Mouse (Mus musculus): Measurements from ENCODE around the gene Fras1. TPM values are rescaled to one million over a fixed set of nuclear protein-coding genes. Genes with fewer than 3 reads are reported as not detected.

Fras1 gene
- polyA plus RNA-seq, 1 experiment from 2014 or later: 13.8 TPM

GRCm38 (mm10) chr5:96795752-96796151, 422.0 kb downstream of the Fras1 start:
- no peak overlapping the region for H3K4me3 ChIP-seq (ENCODE audit: low read depth, low read length)
- H3K9ac ChIP-seq (ENCODE audit: low read depth, low read length): no peak overlapping the region
- ATAC-seq (replicated peaks; ENCODE audit: low FRiP score) (no peak), DNase-seq (ENCODE audit: low spot score) (no peak)
- H3K9me3 ChIP-seq (ENCODE audit: control insufficient read depth, low read length): no peaks in the 10 kb centered on the region
- H3K4me1 ChIP-seq (replicated peaks; ENCODE audit: control insufficient read depth, insufficient read depth, low read length): no peaks in the 10 kb centered on the region; the same call in 1 of the 2 replicates
- WGBS: 91% methylated on average over 1 of the region's 1 CpGs
- peaks cover 6% of the 10 kb centered on the region for H3K27me3 ChIP-seq (replicated peaks; ENCODE audit: control insufficient read depth, insufficient read depth, low read length)
- H3K4me2 ChIP-seq: no peak overlapping the region
- H3K36me3 ChIP-seq (ENCODE audit: control insufficient read depth, insufficient read depth, low read length): no peaks in the 10 kb centered on the region
- no peak overlapping the region for H3K27ac ChIP-seq (ENCODE audit: low read depth, low read length)

- Histone ChIP-seq H3K9me3 (ENCODE audit: control insufficient read depth, low read length) (no peaks in the 10 kb centered on the region), H3K4me1 (replicated peaks; ENCODE audit: control insufficient read depth, insufficient read depth, low read length) (no peaks in the 10 kb centered on the region; the same call in 1 of the 2 replicates), H3K27ac (ENCODE audit: low read depth, low read length) (no peak overlapping the region), H3K27me3 (replicated peaks; ENCODE audit: control insufficient read depth, insufficient read depth, low read length) (peaks cover 6% of the 10 kb centered on the region), H3K4me2 (no peak overlapping the region), H3K4me3 (ENCODE audit: low read depth, low read length) (no peak overlapping the region), H3K36me3 (ENCODE audit: control insufficient read depth, insufficient read depth, low read length) (no peaks in the 10 kb centered on the region), H3K9ac (ENCODE audit: low read depth, low read length) (no peak overlapping the region)
- WGBS: 87% methylated on average over 6 of the region's 6 CpGs
- ATAC-seq (replicated peaks; ENCODE audit: low FRiP score) (no peak), DNase-seq (ENCODE audit: low spot score) (no peak)
Measured at GRCm38 (mm10) chr5:96797465-96797864, 423.7 kb downstream of the Fras1 start.

- Histone ChIP-seq H3K27me3 (replicated peaks; ENCODE audit: control insufficient read depth, insufficient read depth, low read length) (peaks cover 5% of the 10 kb centered on the region), H3K4me3 (ENCODE audit: low read depth, low read length) (no peak overlapping the region), H3K9ac (ENCODE audit: low read depth, low read length) (no peak overlapping the region), H3K9me3 (ENCODE audit: control insufficient read depth, low read length) (no peaks in the 10 kb centered on the region), H3K36me3 (ENCODE audit: control insufficient read depth, insufficient read depth, low read length) (no peaks in the 10 kb centered on the region), H3K4me2 (no peak overlapping the region), H3K4me1 (replicated peaks; ENCODE audit: control insufficient read depth, insufficient read depth, low read length) (no peaks in the 10 kb centered on the region), H3K27ac (ENCODE audit: low read depth, low read length) (no peak overlapping the region)
- WGBS: 84% methylated on average over 9 of the region's 9 CpGs
- DNase-seq (ENCODE audit: low spot score) (no peak), ATAC-seq (replicated peaks; ENCODE audit: low FRiP score) (no peak)
Measured at GRCm38 (mm10) chr5:96799165-96799564, 425.4 kb downstream of the Fras1 start.

GRCm38 (mm10) chr5:96799969-96800368, 426.2 kb downstream of the Fras1 start:
- Histone ChIP-seq H3K4me3 (ENCODE audit: low read depth, low read length) (no peak overlapping the region), H3K4me1 (replicated peaks; ENCODE audit: control insufficient read depth, insufficient read depth, low read length) (no peaks in the 10 kb centered on the region), H3K9ac (ENCODE audit: low read depth, low read length) (no peak overlapping the region), H3K27ac (ENCODE audit: low read depth, low read length) (no peak overlapping the region), H3K4me2 (no peak overlapping the region), H3K27me3 (replicated peaks; ENCODE audit: control insufficient read depth, insufficient read depth, low read length) (peaks cover 3% of the 10 kb centered on the region), H3K9me3 (ENCODE audit: control insufficient read depth, low read length) (no peaks in the 10 kb centered on the region), H3K36me3 (ENCODE audit: control insufficient read depth, insufficient read depth, low read length) (no peaks in the 10 kb centered on the region)
- DNase-seq (ENCODE audit: low spot score) (no peak), ATAC-seq (replicated peaks; ENCODE audit: low FRiP score) (no peak)
- 82% methylated on average over 9 of the region's 9 CpGs for WGBS

- ATAC-seq (replicated peaks; ENCODE audit: low FRiP score) (no peak), DNase-seq (ENCODE audit: low spot score) (no peak)
- no peak overlapping the region for H3K4me3 ChIP-seq (ENCODE audit: low read depth, low read length)
- no peaks in the 10 kb centered on the region for H3K36me3 ChIP-seq (ENCODE audit: control insufficient read depth, insufficient read depth, low read length)
- no peak overlapping the region for H3K9ac ChIP-seq (ENCODE audit: low read depth, low read length)
- H3K4me1 ChIP-seq (replicated peaks; ENCODE audit: control insufficient read depth, insufficient read depth, low read length): no peaks in the 10 kb centered on the region
- no peaks in the 10 kb centered on the region for H3K27me3 ChIP-seq (replicated peaks; ENCODE audit: control insufficient read depth, insufficient read depth, low read length)
- H3K27ac ChIP-seq (ENCODE audit: low read depth, low read length): no peak overlapping the region
- 51% methylated on average over 7 of the region's 7 CpGs for WGBS
- no peak overlapping the region for H3K4me2 ChIP-seq
- H3K9me3 ChIP-seq (ENCODE audit: control insufficient read depth, low read length): no peaks in the 10 kb centered on the region
Measured at GRCm38 (mm10) chr5:96802185-96802584, 428.4 kb downstream of the Fras1 start.

- Histone ChIP-seq H3K9me3 (ENCODE audit: control insufficient read depth, low read length) (no peaks in the 10 kb centered on the region), H3K4me1 (replicated peaks; ENCODE audit: control insufficient read depth, insufficient read depth, low read length) (no peaks in the 10 kb centered on the region), H3K27me3 (replicated peaks; ENCODE audit: control insufficient read depth, insufficient read depth, low read length) (no peaks in the 10 kb centered on the region), H3K36me3 (ENCODE audit: control insufficient read depth, insufficient read depth, low read length) (no peaks in the 10 kb centered on the region), H3K27ac (ENCODE audit: low read depth, low read length) (no peak overlapping the region), H3K4me3 (ENCODE audit: low read depth, low read length) (no peak overlapping the region), H3K9ac (ENCODE audit: low read depth, low read length) (no peak overlapping the region), H3K4me2 (no peak overlapping the region)
- 56% methylated on average over 3 of the region's 3 CpGs for WGBS
- DNase-seq (ENCODE audit: low spot score) (no peak), ATAC-seq (replicated peaks; ENCODE audit: low FRiP score) (no peak)
Measured at GRCm38 (mm10) chr5:96803091-96803490, 429.3 kb downstream of the Fras1 start.

GRCm38 (mm10) chr5:96804304-96804703, 430.5 kb downstream of the Fras1 start:
- no peak overlapping the region for H3K9ac ChIP-seq (ENCODE audit: low read depth, low read length)
- ATAC-seq (replicated peaks; ENCODE audit: low FRiP score) (no peak), DNase-seq (ENCODE audit: low spot score) (no peak)
- no peak overlapping the region for H3K4me3 ChIP-seq (ENCODE audit: low read depth, low read length)
- no peaks in the 10 kb centered on the region for H3K27me3 ChIP-seq (replicated peaks; ENCODE audit: control insufficient read depth, insufficient read depth, low read length)
- H3K4me1 ChIP-seq (replicated peaks; ENCODE audit: control insufficient read depth, insufficient read depth, low read length): no peaks in the 10 kb centered on the region
- no peaks in the 10 kb centered on the region for H3K9me3 ChIP-seq (ENCODE audit: control insufficient read depth, low read length)
- no peaks in the 10 kb centered on the region for H3K36me3 ChIP-seq (ENCODE audit: control insufficient read depth, insufficient read depth, low read length)
- 72% methylated on average over 4 of the region's 4 CpGs for WGBS
- no peak overlapping the region for H3K27ac ChIP-seq (ENCODE audit: low read depth, low read length)
- H3K4me2 ChIP-seq: no peak overlapping the region

GRCm38 (mm10) chr5:96804813-96805212, 431.1 kb downstream of the Fras1 start:
- H3K4me1 ChIP-seq (replicated peaks; ENCODE audit: control insufficient read depth, insufficient read depth, low read length): no peaks in the 10 kb centered on the region
- WGBS: 71% methylated on average over 3 of the region's 3 CpGs
- no peak overlapping the region for H3K27ac ChIP-seq (ENCODE audit: low read depth, low read length)
- no peaks in the 10 kb centered on the region for H3K36me3 ChIP-seq (ENCODE audit: control insufficient read depth, insufficient read depth, low read length)
- H3K9me3 ChIP-seq (ENCODE audit: control insufficient read depth, low read length): no peaks in the 10 kb centered on the region
- ATAC-seq (replicated peaks; ENCODE audit: low FRiP score) (no peak), DNase-seq (ENCODE audit: low spot score) (no peak)
- H3K9ac ChIP-seq (ENCODE audit: low read depth, low read length): no peak overlapping the region
- H3K4me2 ChIP-seq: no peak overlapping the region
- no peaks in the 10 kb centered on the region for H3K27me3 ChIP-seq (replicated peaks; ENCODE audit: control insufficient read depth, insufficient read depth, low read length)
- no peak overlapping the region for H3K4me3 ChIP-seq (ENCODE audit: low read depth, low read length)

GRCm38 (mm10) chr5:96810620-96811019, 436.9 kb downstream of the Fras1 start:
- Histone ChIP-seq H3K4me1 (replicated peaks; ENCODE audit: control insufficient read depth, insufficient read depth, low read length) (no peaks in the 10 kb centered on the region), H3K27ac (ENCODE audit: low read depth, low read length) (no peak overlapping the region), H3K9ac (ENCODE audit: low read depth, low read length) (no peak overlapping the region), H3K4me3 (ENCODE audit: low read depth, low read length) (no peak overlapping the region), H3K36me3 (ENCODE audit: control insufficient read depth, insufficient read depth, low read length) (no peaks in the 10 kb centered on the region), H3K9me3 (ENCODE audit: control insufficient read depth, low read length) (no peaks in the 10 kb centered on the region), H3K4me2 (no peak overlapping the region), H3K27me3 (replicated peaks; ENCODE audit: control insufficient read depth, insufficient read depth, low read length) (no peaks in the 10 kb centered on the region)
- 75% methylated on average over 4 of the region's 4 CpGs for WGBS
- DNase-seq (ENCODE audit: low spot score): no peak
- no peak for ATAC-seq (replicated peaks; ENCODE audit: low FRiP score)
